Mouse (Mus musculus) hindbrain, embryonic 12.5 days (tissue): ENCODE measurements around the gene Sost. TPM values are rescaled to one million over a fixed set of nuclear protein-coding genes. Genes with fewer than 3 reads are reported as not detected.

Experiments used
- ATAC-seq: fragments of 200-750 bp; cut with Nextera tagmentation; 2 replicates; pipeline ENCODE4 v1.8.0; 2017; ENCODE audit warnings: moderate TSS enrichment; ENCODE audit not compliant: low FRiP score
- H3K27ac ChIP-seq: fragments of 300-500 bp; sonication (generic); 2 replicates; pipeline ENCODE4 v1.5.1; 2016; ENCODE audit warnings: mild to moderate bottlenecking
- H3K27me3 ChIP-seq: fragments of 300-500 bp; sonication (generic); 2 replicates; pipeline ENCODE4 v1.6.1; 2016; ENCODE audit warnings: mild to moderate bottlenecking
- H3K36me3 ChIP-seq: fragments of 300-500 bp; sonication (generic); 2 replicates; pipeline ENCODE4 v1.6.1; 2016; ENCODE audit warnings: mild to moderate bottlenecking
- H3K4me1 ChIP-seq: fragments of 300-500 bp; sonication (generic); 2 replicates; pipeline ENCODE4 v1.6.1; 2016
- H3K4me2 ChIP-seq: fragments of 300-500 bp; sonication (generic); replicated peaks from 2 replicates; pipeline ENCODE4 v1.6.1; 2016; ENCODE audit warnings: mild to moderate bottlenecking
- H3K4me3 ChIP-seq: fragments of 300-500 bp; sonication (generic); 2 replicates; pipeline ENCODE4 v1.5.1; 2016; ENCODE audit warnings: mild to moderate bottlenecking
- H3K9ac ChIP-seq: fragments of 300-500 bp; sonication (generic); 2 replicates; pipeline ENCODE4 v1.6.1; 2016; ENCODE audit warnings: mild to moderate bottlenecking, moderate library complexity
- H3K9me3 ChIP-seq: fragments of 300-500 bp; sonication (generic); replicated peaks from 2 replicates; pipeline ENCODE4 v1.6.1; 2016; ENCODE audit warnings: mild to moderate bottlenecking
- WGBS: fragments of 180-500 bp; shearing (Covaris S2); methylation state at CpG from one replicate; pipeline ENCODE4 v1.1.7; 2016; 5-methylcytosine and 5-hydroxymethylcytosine counted together
- polyA plus RNA-seq: library from polyadenylated mRNA; unstranded; fragments of >200 nt; fragmentation: Nextera tagmentation; extraction: Ambion mirVana; gene quantifications from 2 replicates; pipeline ENCODE4 v1.2.1, GENCODE M21; 2016

Sost gene
- polyA plus RNA-seq, 1 experiment from 2014 or later = 0.46 TPM

- H3K9ac ChIP-seq = no peak overlapping the region
- no peak overlapping the region for H3K27ac ChIP-seq
- peaks cover 17% of the 10 kb centered on the region; the same call in 1 of the 2 replicates for H3K27me3 ChIP-seq
- WGBS = 48% methylated on average over 4 of the region's 4 CpGs
- no peaks in the 10 kb centered on the region for H3K9me3 ChIP-seq
- H3K4me1 ChIP-seq = peaks cover 17% of the 10 kb centered on the region
- no peaks in the 10 kb centered on the region for H3K36me3 ChIP-seq
- H3K4me2 ChIP-seq = no peak overlapping the region
- ATAC-seq = no peak
- no peak overlapping the region for H3K4me3 ChIP-seq
Measured at GRCm38 (mm10) chr11:101931978-101932377, 34.8 kb downstream of the Sost start.

GRCm38 (mm10) chr11:101928030-101928762, 38.6 kb downstream of the Sost start:
- Histone ChIP-seq H3K27me3 (peaks cover 4% of the 10 kb centered on the region), H3K36me3 (no peaks in the 10 kb centered on the region), H3K9me3 (no peaks in the 10 kb centered on the region), H3K4me2 (no peak overlapping the region), H3K4me1 (peaks cover 12% of the 10 kb centered on the region), H3K4me3 (no peak overlapping the region), H3K27ac (no peak overlapping the region), H3K9ac (no peak overlapping the region)
- ATAC-seq = no peak
- 25% methylated on average over 25 of the region's 25 CpGs for WGBS

DNA sequence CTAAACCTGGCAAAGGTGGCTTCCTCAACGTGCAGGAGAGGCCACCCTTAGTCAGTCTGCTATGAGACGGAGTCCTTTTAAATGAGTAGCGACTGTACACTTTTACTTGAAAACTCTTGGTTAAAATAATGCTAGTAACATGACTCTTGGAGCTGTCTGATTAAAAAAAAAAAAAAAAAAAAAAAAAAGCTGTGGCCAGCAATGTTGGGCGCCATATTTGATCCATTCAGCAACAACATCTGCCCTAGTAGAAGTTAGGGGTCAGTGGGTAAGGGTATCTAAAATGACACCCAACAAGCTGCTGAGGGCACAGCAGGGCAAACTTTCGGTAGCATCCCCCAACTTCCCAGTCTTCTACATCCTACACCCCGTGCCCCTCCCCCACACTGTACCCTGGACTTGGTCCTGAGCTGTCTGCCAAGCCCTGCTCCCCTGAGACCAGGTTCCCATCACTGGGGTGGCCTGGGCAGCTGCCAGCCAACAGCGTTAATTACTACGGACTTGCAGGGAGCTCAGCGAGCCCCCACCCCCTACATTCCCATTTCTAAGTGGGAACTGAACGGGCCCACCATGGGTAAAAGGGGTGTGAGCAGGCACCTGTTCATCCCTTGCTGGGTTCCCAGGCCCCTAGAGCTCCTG, 39.7 kb downstream of the Sost start:
- H3K36me3 ChIP-seq = no peaks in the 10 kb centered on the region
- H3K4me3 ChIP-seq = no peak overlapping the region
- no peak overlapping the region for H3K9ac ChIP-seq
- H3K4me1 ChIP-seq = peaks cover 10% of the 10 kb centered on the region
- H3K27ac ChIP-seq = no peak overlapping the region
- WGBS = 78% methylated on average over 10 of the region's 10 CpGs
- ATAC-seq = no peak
- H3K9me3 ChIP-seq = no peaks in the 10 kb centered on the region
- H3K4me2 ChIP-seq = no peak overlapping the region
- peaks cover 4% of the 10 kb centered on the region for H3K27me3 ChIP-seq

GRCm38 (mm10) chr11:101925636-101926035, 41.2 kb downstream of the Sost start:
- no peak for ATAC-seq
- 76% methylated on average over 6 of the region's 6 CpGs for WGBS

GRCm38 (mm10) chr11:101924441-101924976, 42.3 kb downstream of the Sost start:
- Histone ChIP-seq H3K36me3 (no peaks in the 10 kb centered on the region), H3K4me1 (peaks cover 8% of the 10 kb centered on the region), H3K27ac (no peak overlapping the region), H3K27me3 (peaks cover 4% of the 10 kb centered on the region), H3K4me3 (no peak overlapping the region), H3K9ac (no peak overlapping the region), H3K4me2 (no peak overlapping the region), H3K9me3 (no peaks in the 10 kb centered on the region)
- no peak for ATAC-seq
- 78% methylated on average over 17 of the region's 19 CpGs for WGBS

More at GRCm38 (mm10) chr11:101925636-101926035, 41.2 kb downstream of the Sost start:
- Histone ChIP-seq H3K27ac (no peak overlapping the region), H3K9me3 (no peaks in the 10 kb centered on the region), H3K4me3 (no peak overlapping the region), H3K27me3 (peaks cover 4% of the 10 kb centered on the region), H3K4me2 (no peak overlapping the region), H3K4me1 (peaks cover 8% of the 10 kb centered on the region), H3K36me3 (no peaks in the 10 kb centered on the region), H3K9ac (no peak overlapping the region)

DNA sequence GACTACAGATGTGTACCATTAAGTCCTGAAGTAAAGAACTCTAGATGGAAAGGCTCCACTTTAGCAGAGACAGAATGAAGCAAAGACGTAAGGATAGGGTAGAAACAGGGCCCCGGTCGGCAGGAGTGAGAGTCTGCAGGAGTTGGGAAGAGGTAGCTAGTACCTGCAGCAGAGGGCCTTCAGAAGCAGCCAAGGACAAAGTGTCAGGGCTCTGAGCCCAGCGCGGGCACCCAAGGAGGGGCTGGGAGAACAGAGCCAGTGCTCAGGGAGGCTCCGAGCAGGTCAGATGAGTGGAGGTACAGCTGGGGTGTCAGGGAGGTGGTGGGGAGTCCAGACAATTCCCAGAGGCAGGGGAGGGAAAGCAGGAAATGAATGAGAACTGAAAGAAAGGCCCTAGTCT, 42.8 kb downstream of the Sost start:
- WGBS = 86% methylated on average over 6 of the region's 6 CpGs
- Histone ChIP-seq H3K4me3 (no peak overlapping the region), H3K4me2 (no peak overlapping the region), H3K27ac (no peak overlapping the region), H3K36me3 (no peaks in the 10 kb centered on the region), H3K9ac (no peak overlapping the region), H3K9me3 (no peaks in the 10 kb centered on the region), H3K27me3 (peaks cover 4% of the 10 kb centered on the region), H3K4me1 (peaks cover 8% of the 10 kb centered on the region)
- ATAC-seq = no peak

- H3K9ac ChIP-seq = no peak overlapping the region
- no peaks in the 10 kb centered on the region for H3K9me3 ChIP-seq
- no peaks in the 10 kb centered on the region for H3K4me1 ChIP-seq
- ATAC-seq = no peak
- no peak overlapping the region for H3K4me2 ChIP-seq
- H3K27ac ChIP-seq = no peak overlapping the region
- H3K36me3 ChIP-seq = no peaks in the 10 kb centered on the region
- no peak overlapping the region for H3K4me3 ChIP-seq
- peaks cover 21% of the 10 kb centered on the region for H3K27me3 ChIP-seq
- WGBS = 83% methylated on average over 12 of the region's 12 CpGs
Measured at GRCm38 (mm10) chr11:101921361-101921952, 45.4 kb downstream of the Sost start.

GRCm38 (mm10) chr11:101919660-101920059, 47.2 kb downstream of the Sost start:
- Histone ChIP-seq H3K36me3 (no peaks in the 10 kb centered on the region), H3K27me3 (peaks cover 24% of the 10 kb centered on the region), H3K9me3 (no peaks in the 10 kb centered on the region), H3K4me2 (no peak overlapping the region), H3K4me1 (no peaks in the 10 kb centered on the region), H3K4me3 (no peak overlapping the region), H3K9ac (no peak overlapping the region), H3K27ac (no peak overlapping the region)
- ATAC-seq = no peak
- 1% methylated on average over 6 of the region's 6 CpGs for WGBS

- no peak overlapping the region for H3K27ac ChIP-seq
- WGBS = 69% methylated on average over 3 of the region's 3 CpGs
- H3K4me3 ChIP-seq = no peak overlapping the region
- H3K27me3 ChIP-seq = peaks cover 20% of the 10 kb centered on the region
- H3K36me3 ChIP-seq = no peaks in the 10 kb centered on the region
- H3K9ac ChIP-seq = no peak overlapping the region
- ATAC-seq = no peak
- H3K9me3 ChIP-seq = no peaks in the 10 kb centered on the region
- no peaks in the 10 kb centered on the region for H3K4me1 ChIP-seq
- H3K4me2 ChIP-seq = no peak overlapping the region
Measured at GRCm38 (mm10) chr11:101918609-101919008, 48.2 kb downstream of the Sost start.

GRCm38 (mm10) chr11:101916772-101917171, 50.0 kb downstream of the Sost start:
- peaks cover 28% of the 10 kb centered on the region for H3K27me3 ChIP-seq
- H3K4me2 ChIP-seq = no peak overlapping the region
- no peaks in the 10 kb centered on the region for H3K36me3 ChIP-seq
- no peak overlapping the region for H3K9ac ChIP-seq
- no peak overlapping the region for H3K4me3 ChIP-seq
- ATAC-seq = no peak
- no peaks in the 10 kb centered on the region for H3K9me3 ChIP-seq
- H3K27ac ChIP-seq = no peak overlapping the region
- WGBS = 65% methylated on average over 3 of the region's 3 CpGs
- H3K4me1 ChIP-seq = no peaks in the 10 kb centered on the region

- WGBS = 66% methylated on average over 8 of the region's 8 CpGs
Measured at GRCm38 (mm10) chr11:101913591-101913990, 53.2 kb downstream of the Sost start.

More at GRCm38 (mm10) chr11:101913591-101913990, 53.2 kb downstream of the Sost start:
- H3K27me3 ChIP-seq = peaks cover 42% of the 10 kb centered on the region
- H3K9ac ChIP-seq = no peak overlapping the region
- H3K36me3 ChIP-seq = no peaks in the 10 kb centered on the region
- no peaks in the 10 kb centered on the region for H3K4me1 ChIP-seq
- ATAC-seq = no peak
- H3K27ac ChIP-seq = no peak overlapping the region
- H3K4me3 ChIP-seq = no peak overlapping the region
- no peak overlapping the region for H3K4me2 ChIP-seq
- H3K9me3 ChIP-seq = no peaks in the 10 kb centered on the region
